Mouse (Mus musculus) liver, embryonic 15.5 days (tissue): ENCODE results near the gene Itgb2l. TPM values are rescaled to one million over a fixed set of nuclear protein-coding genes. Genes with fewer than 3 reads are reported as not detected.
"Not testable (repeated sequence)": the region's sequence is repeated elsewhere in the genome, so short reads cannot be mapped to it uniquely, and the experiment has no call there.

Source experiments
- ATAC-seq: fragments of 200-750 bp; cut with Nextera tagmentation; 2 replicates; pipeline ENCODE4 v1.8.0; 2017; ENCODE audit warnings: moderate number of reproducible peaks, mild to moderate bottlenecking, moderate library complexity; ENCODE audit not compliant: insufficient read depth
- H3K27ac ChIP-seq: fragments of 300-500 bp; sonication (generic); replicated peaks from 2 replicates; pipeline ENCODE4 v1.5.1; 2015; ENCODE audit warnings: mild to moderate bottlenecking, inconsistent platforms
- H3K27me3 ChIP-seq: fragments of 300-500 bp; sonication (generic); 2 replicates; pipeline ENCODE4 v1.6.1; 2015; ENCODE audit warnings: mild to moderate bottlenecking, inconsistent platforms
- H3K36me3 ChIP-seq: fragments of 300-500 bp; sonication (generic); replicated peaks from 2 replicates; pipeline ENCODE4 v1.6.1; 2015; ENCODE audit warnings: moderate library complexity, mild to moderate bottlenecking, inconsistent platforms
- H3K4me1 ChIP-seq: fragments of 300-500 bp; sonication (generic); replicated peaks from 2 replicates; pipeline ENCODE4 v1.6.1; 2015; ENCODE audit warnings: inconsistent platforms
- H3K4me2 ChIP-seq: fragments of 300-500 bp; sonication (generic); 2 replicates; pipeline ENCODE4 v1.6.1; 2015; ENCODE audit warnings: moderate library complexity, mild to moderate bottlenecking, inconsistent platforms
- H3K4me3 ChIP-seq: fragments of 300-500 bp; sonication (generic); replicated peaks from 2 replicates; pipeline ENCODE4 v1.5.1; 2015; ENCODE audit warnings: mild to moderate bottlenecking, inconsistent platforms
- H3K9ac ChIP-seq: fragments of 300-500 bp; sonication (generic); 2 replicates; pipeline ENCODE4 v1.6.1; 2015; ENCODE audit warnings: moderate library complexity, mild to moderate bottlenecking, inconsistent platforms
- H3K9me3 ChIP-seq: fragments of 300-500 bp; sonication (generic); replicated peaks from 2 replicates; pipeline ENCODE4 v1.6.1; 2016; ENCODE audit warnings: inconsistent platforms
- WGBS: fragments of 180-500 bp; shearing (Covaris S2); methylation state at CpG from one replicate; pipeline ENCODE4 v1.1.7; 2015; ENCODE audit warnings: mixed read lengths; ENCODE audit not compliant: insufficient replicate concordance; 5-methylcytosine and 5-hydroxymethylcytosine counted together
- polyA plus RNA-seq: library from polyadenylated mRNA; unstranded; fragments of >200 nt; fragmentation: Nextera tagmentation; extraction: Ambion mirVana; gene quantifications from 2 replicates; pipeline ENCODE4 v1.2.1, GENCODE M21; 2015

The Itgb2l gene
- polyA plus RNA-seq, 1 experiment from 2014 or later: 5.8 TPM

DNA sequence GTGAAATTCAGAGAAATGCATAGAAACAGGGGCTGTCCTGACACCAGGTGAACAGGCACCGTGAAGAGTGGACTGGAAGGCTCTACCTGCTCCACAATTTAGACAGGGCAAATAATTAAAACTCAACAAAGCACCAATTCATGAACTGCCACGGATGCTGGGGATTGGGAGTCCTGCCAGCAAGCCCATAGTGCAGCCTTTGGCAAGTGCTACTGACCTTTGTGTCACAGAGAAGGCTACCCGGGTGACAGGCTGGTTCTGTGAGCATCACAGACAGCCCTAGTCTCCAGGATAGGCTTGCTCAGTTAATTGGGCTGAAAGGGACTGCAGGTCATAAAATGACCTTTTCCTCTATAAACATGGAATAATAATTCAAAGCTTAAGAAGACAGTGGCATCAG, 17.4 kb upstream of the Itgb2l start:
- H3K27ac ChIP-seq: no peak overlapping the region
- H3K4me3 ChIP-seq: no peak overlapping the region
- no peaks in the 10 kb centered on the region for H3K36me3 ChIP-seq
- no peak overlapping the region for H3K9ac ChIP-seq
- WGBS: 35% methylated on average over 3 of the region's 3 CpGs
- no peaks in the 10 kb centered on the region for H3K9me3 ChIP-seq
- ATAC-seq: no peak
- no peaks in the 10 kb centered on the region for H3K27me3 ChIP-seq
- H3K4me1 ChIP-seq: no peaks in the 10 kb centered on the region
- no peak overlapping the region for H3K4me2 ChIP-seq

DNA sequence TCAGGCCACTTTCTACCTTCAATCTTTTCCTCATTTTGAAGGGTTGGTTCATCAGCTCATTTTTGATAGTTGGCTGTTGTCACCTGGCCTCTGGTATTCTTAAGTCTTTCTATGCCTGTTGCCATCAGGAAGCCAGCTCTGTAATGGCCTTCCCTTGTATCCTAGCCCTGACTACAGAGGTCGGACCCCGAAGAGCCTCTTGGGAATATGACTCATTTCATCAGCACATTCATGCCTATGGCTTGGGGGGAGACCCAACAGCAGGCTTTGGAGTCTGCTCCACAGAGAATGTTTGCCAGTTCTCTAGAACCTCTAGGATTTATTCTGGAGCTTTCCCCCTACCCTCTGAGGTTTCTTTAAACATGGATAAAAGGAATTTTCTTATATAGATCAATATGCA, 15.9 kb upstream of the Itgb2l start:
- Histone ChIP-seq H3K27me3 (no peaks in the 10 kb centered on the region), H3K27ac (no peak overlapping the region), H3K9me3 (no peaks in the 10 kb centered on the region), H3K4me1 (no peaks in the 10 kb centered on the region), H3K36me3 (no peaks in the 10 kb centered on the region), H3K9ac (no peak overlapping the region), H3K4me3 (no peak overlapping the region), H3K4me2 (no peak overlapping the region)
- 50% methylated on average over 2 of the region's 2 CpGs for WGBS
- no peak for ATAC-seq

DNA sequence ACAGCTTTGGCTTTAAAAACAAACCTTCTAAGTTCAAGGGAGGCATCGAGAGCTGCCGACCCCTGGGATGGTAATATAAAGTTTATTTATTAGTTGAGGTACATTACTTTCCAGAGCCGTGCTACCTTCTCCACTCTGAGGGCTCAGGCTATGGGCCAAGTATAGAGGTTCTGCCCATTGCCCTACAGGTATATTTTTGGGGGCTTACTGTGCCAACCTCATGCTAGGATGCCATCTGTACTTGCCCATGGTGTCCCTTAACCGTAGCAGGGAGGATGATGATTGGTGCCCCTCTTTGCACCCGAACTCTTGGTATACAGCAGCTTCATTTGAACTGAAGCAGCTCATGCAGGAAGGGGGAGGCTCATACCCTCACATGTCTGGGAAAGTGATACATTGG, 14.2 kb upstream of the Itgb2l start:
- H3K9me3 ChIP-seq: no peaks in the 10 kb centered on the region
- no peaks in the 10 kb centered on the region for H3K36me3 ChIP-seq
- no peak overlapping the region for H3K9ac ChIP-seq
- H3K4me1 ChIP-seq: no peaks in the 10 kb centered on the region
- H3K27me3 ChIP-seq: no peaks in the 10 kb centered on the region
- ATAC-seq: no peak
- H3K4me3 ChIP-seq: no peak overlapping the region
- no peak overlapping the region for H3K4me2 ChIP-seq
- no peak overlapping the region for H3K27ac ChIP-seq
- 65% methylated on average over 5 of the region's 5 CpGs for WGBS

DNA sequence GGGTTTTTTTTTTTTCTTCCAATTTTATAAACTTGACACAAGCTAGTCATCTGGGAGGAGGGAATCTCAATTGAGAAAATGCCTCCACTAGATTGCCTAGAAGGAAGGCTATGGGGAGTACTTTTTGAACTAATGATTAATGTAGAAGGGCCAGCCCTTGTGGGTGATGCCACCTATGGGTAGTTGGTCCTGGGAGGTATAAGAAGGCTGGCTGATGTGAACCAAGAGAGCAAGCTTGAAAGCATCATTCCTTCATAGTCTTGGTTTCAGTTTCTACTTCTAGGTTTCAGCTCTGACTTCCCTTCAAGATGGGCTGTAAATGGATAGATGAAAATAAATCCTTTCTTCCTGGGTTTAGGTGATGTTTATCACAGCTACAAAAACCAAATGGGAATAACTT, 10.7 kb upstream of the Itgb2l start:
- Histone ChIP-seq H3K9ac (no peak overlapping the region), H3K27me3 (no peaks in the 10 kb centered on the region), H3K4me3 (no peak overlapping the region), H3K27ac (no peak overlapping the region), H3K4me1 (no peaks in the 10 kb centered on the region), H3K9me3 (no peaks in the 10 kb centered on the region), H3K36me3 (no peaks in the 10 kb centered on the region), H3K4me2 (no peak overlapping the region)
- ATAC-seq: no peak

DNA sequence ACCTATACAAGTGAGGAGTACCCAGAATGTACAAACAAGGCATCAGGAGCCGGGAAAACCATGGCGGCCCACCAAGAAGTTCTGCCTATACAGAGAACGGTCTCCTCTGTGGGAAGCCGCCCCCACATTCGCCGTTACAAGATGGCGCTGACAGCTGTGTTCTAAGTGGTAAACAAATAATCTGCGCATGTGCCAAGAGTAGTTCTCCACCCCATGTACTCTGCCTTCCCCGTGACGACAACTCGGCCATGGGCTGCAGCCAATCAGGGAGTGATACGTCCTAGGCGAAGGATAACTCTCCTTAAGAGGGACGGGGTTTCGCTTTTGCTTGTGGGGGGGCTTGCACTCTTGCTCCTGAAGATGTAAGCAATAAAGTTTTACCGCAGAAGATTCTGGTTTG, 7.5 kb upstream of the Itgb2l start:
- H3K9me3 ChIP-seq, H3K27me3 ChIP-seq, H3K9ac ChIP-seq, ATAC-seq, H3K4me1 ChIP-seq, H3K4me3 ChIP-seq, H3K36me3 ChIP-seq, H3K4me2 ChIP-seq, H3K27ac ChIP-seq: not testable (repeated sequence)
- WGBS: 73% methylated on average over 15 of the region's 16 CpGs

DNA sequence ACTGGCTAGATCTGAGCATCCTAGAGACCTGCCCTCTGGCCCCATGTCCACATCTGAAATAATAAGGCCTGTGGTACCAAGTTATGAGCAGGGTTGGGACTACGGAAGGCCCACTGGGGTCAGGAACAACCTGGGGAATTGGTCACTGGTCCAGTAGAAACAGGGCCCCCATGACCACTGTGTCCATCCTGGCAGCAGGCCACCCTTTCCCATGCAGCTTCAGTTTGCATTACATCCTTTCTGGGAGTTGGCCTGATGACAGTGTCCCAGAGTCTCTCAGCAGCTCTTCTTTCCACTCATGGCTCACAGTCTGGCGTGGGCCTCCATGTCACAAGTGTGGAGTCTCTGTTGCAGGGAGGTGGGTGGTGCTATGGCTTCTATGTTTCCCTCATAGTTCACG, 1.6 kb downstream of the Itgb2l start:
- no peak overlapping the region for H3K4me2 ChIP-seq
- ATAC-seq: no peak
- H3K27ac ChIP-seq: no peak overlapping the region
- no peaks in the 10 kb centered on the region for H3K9me3 ChIP-seq
- H3K36me3 ChIP-seq: no peaks in the 10 kb centered on the region
- 61% methylated on average over 3 of the region's 3 CpGs for WGBS
- no peak overlapping the region for H3K9ac ChIP-seq
- H3K27me3 ChIP-seq: no peaks in the 10 kb centered on the region
- H3K4me1 ChIP-seq: no peaks in the 10 kb centered on the region
- peak overlapping the region; percentile 5; the same call in 1 of the 2 replicates for H3K4me3 ChIP-seq

DNA sequence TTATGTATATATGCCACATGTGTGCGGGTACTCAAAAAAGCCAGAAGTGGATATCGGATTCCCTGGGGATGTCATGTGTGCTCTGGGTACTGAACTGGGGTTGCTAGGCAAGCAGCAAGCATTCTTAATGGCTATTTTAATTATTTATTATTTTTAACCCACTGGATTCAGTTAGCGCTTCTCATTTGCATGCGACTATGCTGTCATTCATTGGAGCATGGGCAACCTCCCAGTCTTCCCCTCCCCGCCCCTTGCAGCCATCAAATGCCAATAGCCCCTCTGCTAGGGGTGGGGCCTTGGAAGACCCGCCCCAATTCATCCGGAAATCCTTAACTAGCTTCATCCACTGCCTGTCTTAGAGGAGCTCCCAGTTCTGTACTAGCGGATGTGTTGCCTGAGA, 2.5 kb downstream of the Itgb2l start:
- Histone ChIP-seq H3K9ac (no peak overlapping the region), H3K36me3 (no peaks in the 10 kb centered on the region), H3K27ac (no peak overlapping the region), H3K4me2 (no peak overlapping the region), H3K4me1 (no peaks in the 10 kb centered on the region), H3K9me3 (no peaks in the 10 kb centered on the region), H3K4me3 (no peak overlapping the region), H3K27me3 (no peaks in the 10 kb centered on the region)
- WGBS: 73% methylated on average over 8 of the region's 8 CpGs
- no peak for ATAC-seq

DNA sequence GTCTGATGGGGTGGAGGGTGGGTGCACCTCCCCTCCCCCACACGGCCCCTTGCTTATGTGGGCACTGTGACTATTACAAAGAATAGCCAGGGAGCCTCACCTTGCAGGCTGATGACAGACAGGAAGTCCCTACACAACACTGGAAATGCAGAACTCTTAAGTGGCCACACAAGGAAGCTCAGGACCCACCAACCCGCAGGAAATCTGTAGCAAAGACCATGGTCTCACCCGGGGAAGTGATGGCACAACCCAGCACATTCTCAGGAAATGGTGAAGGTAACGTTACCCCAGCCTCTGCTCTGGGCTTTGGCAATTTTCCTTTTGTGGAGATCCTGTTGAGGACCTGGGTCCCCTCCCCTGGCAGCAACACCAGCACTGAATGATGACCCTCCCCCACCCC, 3.7 kb downstream of the Itgb2l start:
- no peak overlapping the region for H3K9ac ChIP-seq
- 21% methylated on average over 4 of the region's 4 CpGs for WGBS
- H3K9me3 ChIP-seq: no peaks in the 10 kb centered on the region
- no peaks in the 10 kb centered on the region for H3K36me3 ChIP-seq
- H3K27ac ChIP-seq: no peak overlapping the region
- peak; percentile 43 for ATAC-seq
- H3K4me2 ChIP-seq: no peak overlapping the region
- no peaks in the 10 kb centered on the region for H3K4me1 ChIP-seq
- no peak overlapping the region for H3K4me3 ChIP-seq
- no peaks in the 10 kb centered on the region for H3K27me3 ChIP-seq

DNA sequence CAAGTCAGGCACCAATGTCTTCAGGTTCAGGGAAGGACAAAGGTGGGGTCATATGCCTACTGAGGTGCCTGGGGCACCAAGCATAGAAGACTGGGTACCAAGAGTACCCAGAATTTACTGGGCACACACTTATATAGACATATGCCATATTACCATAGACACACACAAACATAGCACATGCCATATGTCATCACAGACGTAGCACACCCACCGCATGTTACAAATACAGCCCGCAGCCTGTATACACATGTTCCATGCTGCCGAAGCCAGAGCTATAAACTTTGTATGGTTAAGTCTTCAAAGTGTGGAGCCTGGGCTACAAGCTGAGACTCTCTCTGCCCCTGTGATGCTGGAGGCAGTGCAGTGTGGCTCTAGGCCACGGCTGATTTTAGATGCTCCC, 4.5 kb downstream of the Itgb2l start:
- Histone ChIP-seq H3K9me3 (no peaks in the 10 kb centered on the region), H3K27ac (no peak overlapping the region), H3K4me3 (no peak overlapping the region), H3K27me3 (no peaks in the 10 kb centered on the region), H3K9ac (no peak overlapping the region), H3K36me3 (no peaks in the 10 kb centered on the region), H3K4me1 (no peaks in the 10 kb centered on the region), H3K4me2 (no peak overlapping the region)
- 69% methylated on average over 5 of the region's 5 CpGs for WGBS
- no peak for ATAC-seq

DNA sequence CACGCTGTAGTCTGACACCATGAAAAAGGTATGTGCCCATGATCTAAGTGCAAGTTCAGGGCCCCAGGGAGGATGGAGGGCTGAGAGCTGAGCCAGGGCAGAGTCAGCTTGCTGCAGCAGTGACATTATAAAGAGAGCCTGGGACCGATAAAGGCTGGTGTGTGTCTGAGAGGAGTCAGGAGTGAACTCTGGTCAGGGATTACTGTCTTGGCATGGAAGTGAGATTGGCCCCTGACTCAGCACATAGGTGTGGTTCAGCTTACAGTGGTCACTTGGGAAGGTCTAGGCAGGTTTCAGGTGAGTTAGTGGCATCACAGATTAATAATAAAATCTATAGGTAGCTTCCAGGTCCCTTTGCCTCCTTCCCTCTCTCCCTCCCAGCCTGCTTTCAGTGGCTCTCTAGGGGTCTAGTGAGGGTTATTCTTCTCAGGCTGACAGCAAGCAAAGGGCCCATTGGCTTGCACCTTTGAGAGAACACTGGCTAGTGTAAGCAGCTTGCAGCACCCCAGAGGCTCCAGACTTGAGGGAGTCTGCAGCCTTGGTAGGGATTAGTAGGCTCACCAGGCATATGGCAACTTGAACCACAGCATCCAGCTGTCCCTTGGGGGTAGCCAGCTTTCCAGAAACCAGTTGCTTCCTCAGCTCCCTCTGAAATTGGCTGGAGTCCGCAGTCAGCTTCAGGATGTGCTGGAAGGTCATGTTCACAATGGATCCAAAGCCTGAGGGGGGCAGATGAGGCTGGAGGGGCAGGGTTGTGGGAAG, 9.2 kb downstream of the Itgb2l start:
- no peak overlapping the region for H3K9ac ChIP-seq
- H3K27me3 ChIP-seq: no peaks in the 10 kb centered on the region
- no peaks in the 10 kb centered on the region for H3K4me1 ChIP-seq
- no peak overlapping the region for H3K4me3 ChIP-seq
- no peak for ATAC-seq
- H3K9me3 ChIP-seq: no peaks in the 10 kb centered on the region
- no peaks in the 10 kb centered on the region for H3K36me3 ChIP-seq
- H3K27ac ChIP-seq: no peak overlapping the region
- H3K4me2 ChIP-seq: no peak overlapping the region
- 61% methylated on average over 3 of the region's 3 CpGs for WGBS

DNA sequence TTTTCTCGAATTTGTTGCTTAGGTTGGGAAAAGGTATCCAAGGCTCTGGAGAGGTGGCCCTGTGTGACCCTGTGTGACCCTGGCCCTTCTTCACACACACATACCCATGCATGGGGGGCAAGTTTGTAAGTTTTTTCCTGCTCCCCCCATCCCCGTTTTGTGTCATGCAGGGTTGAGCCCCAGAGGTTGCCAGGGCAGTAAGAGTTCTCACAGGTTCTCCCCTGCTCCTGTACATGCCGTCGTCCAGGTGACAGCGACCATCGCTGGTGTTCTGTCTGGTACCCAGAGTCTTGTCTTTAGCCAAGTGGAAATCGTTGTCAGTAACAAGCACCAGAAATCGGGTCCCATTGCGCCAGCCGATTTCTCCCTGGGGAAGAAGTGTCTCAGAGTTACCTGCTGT, 10.2 kb downstream of the Itgb2l start:
- no peak overlapping the region for H3K9ac ChIP-seq
- no peak overlapping the region for H3K4me2 ChIP-seq
- no peaks in the 10 kb centered on the region for H3K27me3 ChIP-seq
- H3K9me3 ChIP-seq: no peaks in the 10 kb centered on the region
- ATAC-seq: no peak
- no peak overlapping the region for H3K4me3 ChIP-seq
- no peak overlapping the region for H3K27ac ChIP-seq
- WGBS: 53% methylated on average over 10 of the region's 10 CpGs
- H3K4me1 ChIP-seq: no peaks in the 10 kb centered on the region
- no peaks in the 10 kb centered on the region for H3K36me3 ChIP-seq

DNA sequence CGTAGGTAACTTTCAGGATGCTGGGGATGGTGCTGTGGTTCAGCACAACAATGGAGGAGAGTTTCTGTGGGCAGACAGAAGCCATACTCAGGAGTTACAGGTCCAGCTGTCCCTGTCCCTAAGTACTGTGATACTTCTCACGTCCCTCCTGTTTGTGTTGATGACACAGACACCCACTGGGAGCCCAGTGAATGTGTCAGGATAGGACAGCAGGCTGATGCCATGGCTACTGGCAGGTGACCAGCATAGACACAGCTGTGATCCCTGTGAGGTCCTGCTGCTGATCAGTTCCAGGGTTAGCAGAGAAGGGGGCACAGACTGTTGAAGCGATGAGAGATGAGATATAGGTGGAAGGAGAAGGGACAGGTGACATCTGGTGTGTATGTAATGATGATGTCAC, 14.4 kb downstream of the Itgb2l start:
- no peak overlapping the region for H3K9ac ChIP-seq
- H3K4me3 ChIP-seq: no peak overlapping the region
- H3K4me2 ChIP-seq: no peak overlapping the region
- ATAC-seq: no peak
- no peak overlapping the region for H3K27ac ChIP-seq
- WGBS: 30% methylated on average over 3 of the region's 3 CpGs
- H3K36me3 ChIP-seq: no peaks in the 10 kb centered on the region
- no peaks in the 10 kb centered on the region for H3K27me3 ChIP-seq
- H3K9me3 ChIP-seq: no peaks in the 10 kb centered on the region
- H3K4me1 ChIP-seq: no peaks in the 10 kb centered on the region
